ENCODE assay signal across 6 mouse cellular contexts in genomic region chrX:50608141-50608540, GRCm38 (mm10).
DNase-seq lines count a peak whose midpoint lies in the region; ATAC-seq and TF ChIP-seq lines count a peak whose summit lies in the region.
"Not testable (repeated sequence)": the region's sequence is repeated elsewhere in the genome, so short reads cannot be mapped to it uniquely, and the experiment has no call there.

No protein-coding gene starts in this region.

- not testable (repeated sequence) for H3K27me3 ChIP-seq in heart, embryonic 12.5 days (replicated peaks); intestine, postnatal 0 days (replicated peaks; ENCODE audit: control insufficient read depth, insufficient read depth, low read length); kidney, embryonic 15.5 days; liver, postnatal 0 days (ENCODE audit: insufficient read depth, low read length)

- TF ChIP-seq CTCF in intestine, postnatal 0 days (IDR thresholded peaks at IDR 0.05; ENCODE audit: low read depth) = peak; percentile 23; the same call in 1 of the 2 replicates
- TF ChIP-seq CTCF in liver, postnatal 0 days (IDR thresholded peaks at IDR 0.05; ENCODE audit: low read depth) = peak; percentile 40

- not testable (repeated sequence) for H3K9ac ChIP-seq in heart, embryonic 12.5 days; intestine, postnatal 0 days (ENCODE audit: low read depth, low read length); kidney, embryonic 15.5 days; liver, postnatal 0 days (replicated peaks)

- not testable (repeated sequence) for H3K4me1 ChIP-seq in heart, embryonic 12.5 days (replicated peaks); intestine, postnatal 0 days (replicated peaks; ENCODE audit: control insufficient read depth, insufficient read depth, low read length); kidney, embryonic 15.5 days; liver, postnatal 0 days (ENCODE audit: insufficient read depth)

- not testable (repeated sequence) for ATAC-seq in heart, embryonic 12.5 days (ENCODE audit: insufficient number of reproducible peaks, low FRiP score); intestine, postnatal 0 days; kidney, embryonic 15.5 days (replicated peaks; ENCODE audit: low FRiP score); liver, postnatal 0 days

- H3K79me2 ChIP-seq in macrophage (ENCODE audit: inconsistent target) = not testable (repeated sequence)

- peak; percentile 59 for DNase-seq in MN1 (ENCODE audit: low spot score)
- DNase-seq in liver, postnatal 0 days = not testable (repeated sequence)

- WGBS in heart, embryonic 12.5 days = 69% methylated on average over 6 of the region's 6 CpGs
- 61% methylated on average over 5 of the region's 6 CpGs for WGBS in intestine, postnatal 0 days
- 81% methylated on average over 5 of the region's 6 CpGs for WGBS in kidney, embryonic 15.5 days
- WGBS in liver, postnatal 0 days (ENCODE audit: insufficient replicate concordance) = 60% methylated on average over 5 of the region's 6 CpGs
- WGBS in macrophage (ENCODE audit: missing documents) = 50% methylated on average over 2 of the region's 6 CpGs

- not testable (repeated sequence) for TF ChIP-seq EP300 in liver, postnatal 0 days (IDR thresholded peaks at IDR 0.05; ENCODE audit: low read depth)

- H3K4me3 ChIP-seq in heart, embryonic 12.5 days; intestine, postnatal 0 days (ENCODE audit: low read depth, low read length); liver, postnatal 0 days (ENCODE audit: low read depth, low read length); macrophage (ENCODE audit: inconsistent target): not testable (repeated sequence)
- 0 out of 2 replicates have a peak overlapping the region, but pooled peaks have one; percentile 10 for H3K4me3 ChIP-seq in kidney, embryonic 15.5 days (replicated peaks)

- peaks cover 40% of the 10 kb centered on the region for H3K36me3 ChIP-seq in heart, embryonic 12.5 days
- not testable (repeated sequence) for H3K36me3 ChIP-seq in intestine, postnatal 0 days (ENCODE audit: control insufficient read depth, insufficient read depth); liver, postnatal 0 days (replicated peaks; ENCODE audit: insufficient read depth, low read length); macrophage (ENCODE audit: inconsistent target)
- peaks cover 20% of the 10 kb centered on the region for H3K36me3 ChIP-seq in kidney, embryonic 15.5 days

- H3K4me2 ChIP-seq in heart, embryonic 12.5 days = peak overlapping the region; percentile 13; the same call in 1 of the 2 replicates
- H3K4me2 ChIP-seq in intestine, postnatal 0 days (replicated peaks; ENCODE audit: low read depth); liver, postnatal 0 days (ENCODE audit: low read depth, low read length): not testable (repeated sequence)
- peak overlapping the region; percentile 23; the same call in 1 of the 2 replicates for H3K4me2 ChIP-seq in kidney, embryonic 15.5 days

- not testable (repeated sequence) for H3K27ac ChIP-seq in heart, embryonic 12.5 days (ENCODE audit: poor library complexity, severe bottlenecking); intestine, postnatal 0 days (ENCODE audit: low read depth, low read length); kidney, embryonic 15.5 days; liver, postnatal 0 days (ENCODE audit: low read depth)
- 0 out of 2 replicates have a peak overlapping the region, but pooled peaks have one; percentile 17 for H3K27ac ChIP-seq in macrophage

- not testable (repeated sequence) for H3K9me3 ChIP-seq in heart, embryonic 12.5 days (replicated peaks); intestine, postnatal 0 days (ENCODE audit: control insufficient read depth); kidney, embryonic 15.5 days (replicated peaks); liver, postnatal 0 days (ENCODE audit: low read length)
